Mouse (Mus musculus) cerebellum, adult 9-10 months (tissue): ENCODE measurements around the gene Cers6.

Source experiments
- DNase-seq: peaks from one replicate; pipeline ENCODE4 v3.0.0; 2022

Gene Cers6

GRCm38 (mm10) chr2:68860904-68861685, at the start of gene Cers6:
Gene Cers6 (plus strand): TSS chr2:68861441.
- DNase-seq: peak; percentile 97

GRCm38 (mm10) chr2:68814409-68814808, 46.8 kb upstream of the Cers6 start:
- no peak for DNase-seq

DNA sequence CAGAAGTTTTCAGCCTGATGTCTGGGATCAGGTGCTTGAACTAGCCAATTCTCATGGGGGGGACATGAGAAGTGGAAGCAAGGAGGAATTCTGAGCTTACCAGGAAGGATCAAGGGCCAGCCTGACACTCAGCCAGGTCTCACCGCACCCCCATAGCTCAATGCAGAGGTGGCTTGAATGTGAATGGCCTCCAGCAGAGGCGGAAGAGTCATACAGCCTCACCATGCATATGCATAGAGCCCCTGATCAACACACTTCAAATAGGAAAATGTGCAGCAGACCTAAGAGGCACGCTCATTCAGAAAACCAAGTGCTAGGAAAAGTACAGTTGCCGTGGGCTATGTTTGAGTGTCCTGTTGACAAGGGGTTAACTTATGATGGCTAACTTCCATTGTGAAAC, 42.2 kb upstream of the Cers6 start:
- DNase-seq: no peak

- DNase-seq: peak; percentile 29
These were observed 38.9 kb upstream of the Cers6 start for GRCm38 (mm10) chr2:68822152-68822887.

- no peak for DNase-seq
These were observed 35.8 kb upstream of the Cers6 start for GRCm38 (mm10) chr2:68825326-68826020.

GRCm38 (mm10) chr2:68843330-68843729, 17.9 kb upstream of the Cers6 start:
- no peak for DNase-seq

DNA sequence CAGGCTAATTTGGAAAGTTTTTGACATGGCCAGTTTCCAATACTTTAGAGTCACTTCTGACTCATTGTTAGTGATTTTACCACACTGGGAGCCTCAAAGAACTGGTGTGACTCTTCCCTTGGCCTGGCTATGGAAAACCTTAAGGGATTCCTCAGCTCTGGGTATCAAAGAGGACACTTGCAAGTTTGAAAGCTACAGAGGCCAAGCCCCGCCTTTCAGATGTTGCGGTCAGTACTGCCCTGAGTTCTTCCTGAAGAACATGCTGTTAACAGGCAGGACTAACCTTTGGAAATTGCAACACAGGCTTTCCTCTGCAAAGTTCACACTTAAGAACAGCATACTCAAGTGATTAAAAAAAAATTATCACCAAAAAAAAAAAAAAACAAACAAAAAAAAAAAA, 16.7 kb upstream of the Cers6 start:
- no peak for DNase-seq

DNA sequence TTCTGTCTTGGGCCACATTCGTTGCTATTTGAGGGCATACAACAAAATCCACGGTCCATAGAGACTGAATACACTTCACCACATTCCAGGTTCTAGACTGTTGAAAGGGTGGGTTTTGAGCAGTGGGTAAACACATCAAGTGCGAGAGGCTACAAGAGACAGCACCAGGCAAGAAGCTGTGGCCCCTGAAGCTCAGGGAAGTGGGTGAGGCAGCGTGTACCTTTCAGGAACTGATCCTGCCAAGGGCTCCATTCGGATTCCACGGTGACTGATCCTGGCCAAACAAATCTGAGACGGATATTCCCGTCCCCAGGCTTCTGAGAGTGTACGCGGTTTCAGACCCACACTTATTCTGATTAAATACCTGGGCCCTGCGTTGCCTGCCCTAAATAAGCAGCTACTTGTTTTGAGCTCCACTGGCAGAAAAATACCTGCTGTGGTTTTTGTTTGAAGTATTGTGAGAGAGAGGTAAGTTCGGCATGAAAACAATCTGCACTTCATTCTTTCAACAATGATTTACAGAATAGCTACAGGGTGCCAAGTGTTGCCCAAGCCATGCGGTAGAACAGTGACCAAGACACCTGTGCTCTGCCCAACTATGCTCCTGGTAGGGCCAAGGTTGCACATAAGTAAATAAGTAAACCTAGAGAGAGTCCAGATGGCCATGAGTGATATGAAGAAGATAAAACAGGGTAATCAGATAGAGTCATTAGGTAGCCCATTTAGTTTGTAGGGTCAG, 16.1 kb upstream of the Cers6 start:
- no peak for DNase-seq

DNA sequence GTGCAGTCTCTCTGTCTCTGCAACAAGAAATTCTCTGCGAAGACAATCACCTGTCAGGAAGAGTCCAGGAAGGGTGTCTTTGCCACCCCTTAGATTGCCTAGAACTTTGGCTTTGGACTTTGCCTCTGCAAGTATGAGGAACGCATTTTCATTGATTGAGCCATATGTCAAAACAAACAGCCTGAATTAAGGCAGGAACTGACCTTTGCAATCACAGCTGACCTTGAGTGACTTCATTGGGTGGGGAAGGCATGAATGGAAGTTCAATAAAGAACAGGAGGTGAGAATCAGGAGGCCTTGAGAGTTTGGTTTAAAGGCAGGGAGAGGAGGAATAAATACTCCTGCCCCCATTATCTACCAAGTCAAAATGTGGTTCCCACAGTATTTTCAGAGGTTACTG, 850 bp upstream of the Cers6 start:
- DNase-seq: peak; percentile 28

- DNase-seq: peak; percentile 68
These were observed 651 bp downstream of the Cers6 start for GRCm38 (mm10) chr2:68861721-68862463.

DNA sequence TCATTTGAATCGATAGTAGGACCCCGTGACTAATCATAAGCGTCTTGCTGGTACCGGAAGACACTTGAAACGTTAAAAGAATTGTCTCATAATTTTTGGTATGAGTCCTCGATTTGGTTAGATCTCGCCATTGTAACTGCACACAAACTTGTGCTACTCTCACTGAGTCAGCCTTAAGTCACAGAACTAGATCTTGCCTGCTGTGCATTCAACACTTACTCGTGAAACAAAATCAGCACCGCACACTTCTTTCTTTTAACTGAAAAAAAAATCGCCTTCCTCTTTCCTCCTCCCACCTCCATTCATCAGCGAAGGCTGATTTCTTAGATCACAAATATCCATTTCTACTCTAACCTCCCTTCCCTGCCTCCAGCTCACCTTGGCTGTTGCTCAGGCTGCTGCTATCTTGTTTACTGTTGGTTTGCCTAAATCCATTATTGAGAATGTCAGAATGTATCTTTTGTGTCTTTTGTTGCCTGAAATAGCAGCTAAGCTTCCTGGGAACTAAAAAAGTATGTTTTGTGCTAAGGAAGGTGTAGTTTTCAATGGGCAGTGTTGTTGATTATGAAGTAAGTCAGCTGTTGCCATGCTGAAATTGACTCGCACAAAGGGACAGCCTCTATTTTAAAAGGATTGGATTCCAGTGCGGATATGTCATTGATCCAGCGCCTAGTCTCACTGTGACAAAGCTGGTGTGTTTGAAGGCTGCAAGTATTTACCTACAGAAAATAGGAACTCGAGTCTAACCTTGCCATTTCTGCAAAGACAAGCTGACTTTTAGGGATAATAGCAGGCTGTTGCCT, 1.4 kb downstream of the Cers6 start:
- DNase-seq: peak; percentile 22

DNA sequence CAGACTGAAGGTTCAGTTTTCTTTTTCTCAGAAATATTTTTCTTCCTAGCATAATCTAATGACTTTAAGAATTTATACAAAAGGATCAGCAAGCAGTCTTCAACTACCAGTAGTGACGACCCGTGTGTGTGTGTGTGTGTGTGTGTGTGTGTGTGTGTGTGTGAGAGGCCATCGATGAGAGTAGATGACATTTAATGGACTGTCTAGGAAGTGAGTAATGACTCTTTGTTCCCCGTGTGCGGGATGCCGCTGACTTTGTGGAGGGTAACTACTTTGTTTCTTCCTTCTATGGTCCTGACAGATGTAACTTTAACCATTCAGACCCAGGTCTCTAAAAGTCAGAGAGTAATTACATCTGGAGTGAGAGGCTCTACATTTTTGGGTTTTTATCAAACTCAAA, 2.3 kb downstream of the Cers6 start:
- no peak for DNase-seq

- DNase-seq: peak; percentile 94
These were observed 3.1 kb downstream of the Cers6 start for GRCm38 (mm10) chr2:68864366-68864765.

GRCm38 (mm10) chr2:68867148-68867547, 5.9 kb downstream of the Cers6 start:
- no peak for DNase-seq

- no peak for DNase-seq
These were observed 9.9 kb downstream of the Cers6 start for GRCm38 (mm10) chr2:68870999-68871780.

GRCm38 (mm10) chr2:68873086-68873485, 11.8 kb downstream of the Cers6 start:
- no peak for DNase-seq

- DNase-seq: no peak
These were observed 12.6 kb downstream of the Cers6 start for GRCm38 (mm10) chr2:68873653-68874441.

DNA sequence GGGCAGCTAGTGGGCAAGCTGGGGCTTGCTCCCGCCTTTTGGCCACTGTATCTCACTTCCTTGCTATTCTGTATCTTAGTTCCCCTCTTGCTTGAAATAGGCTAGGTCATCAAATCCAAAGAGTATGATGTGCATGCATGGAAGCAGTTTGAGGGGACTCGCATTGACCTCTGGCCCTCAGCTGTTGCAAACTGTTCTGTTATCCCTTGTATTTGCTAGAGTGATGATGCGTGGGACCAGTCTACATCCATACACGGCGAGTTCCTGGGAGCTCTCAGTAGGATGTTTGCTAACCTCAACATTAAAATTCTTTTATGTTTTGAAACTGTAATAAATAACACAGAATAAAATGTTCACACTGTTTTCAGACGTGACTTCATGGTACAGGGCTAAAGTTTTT, 13.3 kb downstream of the Cers6 start:
- DNase-seq: no peak

- DNase-seq: no peak
These were observed 17.9 kb downstream of the Cers6 start for GRCm38 (mm10) chr2:68879071-68879651.
